Mouse (Mus musculus): ENCODE results near the gene Lgr4. TPM values are rescaled to one million over a fixed set of nuclear protein-coding genes. Genes with fewer than 3 reads are reported as not detected.

The Lgr4 gene
- total RNA-seq, 2 experiments from 2014 or later = 26.0 to 28.9 TPM

DNA sequence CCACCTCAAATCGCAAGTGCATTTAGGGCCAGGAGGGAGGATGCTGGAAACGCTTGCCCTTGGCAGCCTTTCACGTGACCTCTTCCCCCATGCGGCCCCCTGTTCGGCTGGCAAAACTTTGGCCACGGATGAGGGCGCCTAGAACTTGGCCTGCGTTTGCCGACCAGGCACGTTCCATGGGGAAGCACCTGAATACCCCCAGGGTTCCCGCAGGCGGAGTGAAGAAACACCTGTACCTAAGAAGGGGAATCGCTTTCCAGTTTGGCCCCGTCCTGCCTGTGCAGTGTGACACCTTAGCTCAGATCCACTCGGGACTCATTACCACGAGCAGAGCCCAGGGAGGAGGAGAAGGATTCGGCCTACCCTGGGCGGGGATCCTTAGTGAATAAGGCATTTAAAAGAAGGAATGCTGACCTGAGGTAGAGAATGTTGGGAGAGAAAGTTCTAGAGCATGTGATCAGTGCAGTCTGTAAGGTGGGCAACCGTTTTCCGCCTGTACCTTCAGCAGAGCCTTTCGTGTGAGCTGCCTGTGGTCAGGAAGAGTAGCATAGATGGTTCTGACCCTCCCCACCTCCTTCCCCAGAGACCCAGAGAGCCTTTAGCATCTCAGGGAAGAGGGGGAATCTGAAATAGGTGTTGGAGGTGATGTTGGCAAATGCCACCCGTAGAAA, 1.3 kb downstream of the Lgr4 start:
- intact Hi-C loops (cut with DNase I) = loop anchor here (5.0 kb wide), 2 partner anchors 39 to 99 kb away; partner anchors contain the start of gene Ccdc34
- no peak for DNase-seq (ENCODE audit: low spot score)

- no peak for DNase-seq (ENCODE audit: low spot score)
- intact Hi-C loops (cut with DNase I) = no loop called here
These were observed 3.0 kb downstream of the Lgr4 start for GRCm38 (mm10) chr2:109920471-109920870.

DNA sequence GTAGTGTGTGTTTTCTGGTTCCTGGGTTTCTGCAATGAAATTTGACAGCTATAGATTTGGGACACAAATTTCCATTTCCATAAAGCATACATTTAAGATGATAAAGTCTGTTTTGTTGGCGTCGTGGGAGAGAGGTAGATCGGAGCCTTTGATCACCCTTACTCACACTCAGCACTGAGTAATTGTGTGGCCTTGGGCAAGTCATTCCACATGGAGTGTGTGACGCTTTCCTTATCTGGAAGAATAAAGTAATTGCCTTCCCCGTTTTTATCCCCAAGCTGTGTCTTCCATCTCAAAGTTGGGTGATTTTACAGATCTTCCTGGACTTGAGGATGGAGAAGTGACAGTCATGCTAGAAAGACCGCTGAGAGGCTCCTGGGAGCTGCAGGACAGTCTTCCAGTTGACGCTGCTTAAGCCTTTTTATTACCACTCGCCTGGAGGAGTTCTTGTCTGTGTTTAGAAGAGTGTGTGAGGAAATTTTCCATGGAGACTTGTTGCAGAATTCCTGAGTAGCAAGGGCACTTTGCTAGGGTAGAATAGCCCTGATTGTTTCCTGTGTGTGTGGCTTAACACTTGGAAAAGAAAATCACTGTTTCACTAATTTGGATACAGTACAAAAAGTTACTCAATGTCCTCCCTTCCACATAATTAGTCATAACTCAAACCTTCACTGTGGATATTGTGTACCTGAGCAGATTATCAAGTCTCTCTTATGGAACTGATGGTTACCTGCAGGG, 4.0 kb downstream of the Lgr4 start:
- intact Hi-C loops (cut with DNase I) = no loop called here
- DNase-seq (ENCODE audit: low spot score) = no peak

GRCm38 (mm10) chr2:109922306-109922705, 4.9 kb downstream of the Lgr4 start:
- DNase-seq (ENCODE audit: low spot score) = no peak
- intact Hi-C loops (cut with DNase I) = no loop called here

DNA sequence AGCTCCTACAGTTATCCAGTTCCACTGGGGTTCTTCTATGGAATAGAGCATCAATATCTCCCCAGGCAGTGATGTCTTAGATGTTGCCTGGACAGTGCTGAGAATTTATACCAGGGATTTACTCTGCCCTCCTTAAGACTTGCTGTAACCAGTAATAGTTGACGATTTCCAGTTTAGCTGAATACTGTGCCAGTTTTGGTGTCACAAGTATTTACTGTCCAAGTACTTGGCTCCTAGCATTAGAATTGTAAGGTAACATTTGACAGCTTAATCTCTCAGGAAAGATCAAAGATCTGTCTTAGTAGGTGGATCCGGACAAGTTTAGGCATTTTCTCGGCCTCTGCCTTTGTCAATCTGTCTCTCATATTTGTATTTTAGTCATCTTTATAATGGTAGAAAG, 5.6 kb downstream of the Lgr4 start:
- DNase-seq (ENCODE audit: low spot score) = no peak
- intact Hi-C loops (cut with DNase I) = no loop called here

GRCm38 (mm10) chr2:109923945-109924344, 6.5 kb downstream of the Lgr4 start:
- intact Hi-C loops (cut with DNase I) = no loop called here
- DNase-seq (ENCODE audit: low spot score) = no peak

GRCm38 (mm10) chr2:109926984-109927383, 9.5 kb downstream of the Lgr4 start:
- no peak for DNase-seq (ENCODE audit: low spot score)
- intact Hi-C loops (cut with DNase I) = no loop called here

GRCm38 (mm10) chr2:109927446-109927845, 10.0 kb downstream of the Lgr4 start:
- intact Hi-C loops (cut with DNase I) = no loop called here
- DNase-seq (ENCODE audit: low spot score) = no peak

- intact Hi-C loops (cut with DNase I) = no loop called here
- no peak for DNase-seq (ENCODE audit: low spot score)
These were observed 10.4 kb downstream of the Lgr4 start for GRCm38 (mm10) chr2:109927876-109928275.

DNA sequence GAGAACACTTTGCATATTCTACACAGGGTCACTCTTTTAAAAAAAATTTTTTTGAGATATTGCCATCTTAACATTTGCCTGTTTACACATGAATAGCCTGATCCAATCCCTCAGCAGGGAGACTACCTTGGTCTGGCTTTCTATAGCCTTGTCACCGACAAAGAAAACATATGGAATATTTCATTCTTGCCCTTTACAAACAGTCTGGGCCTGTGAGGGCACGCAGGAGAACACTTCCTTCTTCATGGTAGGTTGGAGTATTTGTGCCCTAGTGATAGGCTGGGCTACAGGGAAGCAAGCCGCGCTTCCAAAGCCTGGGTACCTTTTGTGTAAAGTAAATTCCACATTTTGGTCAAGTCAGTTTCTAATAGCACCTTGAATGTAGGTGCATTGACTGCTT, 11.3 kb downstream of the Lgr4 start:
- DNase-seq (ENCODE audit: low spot score) = no peak
- intact Hi-C loops (cut with DNase I) = no loop called here

DNA sequence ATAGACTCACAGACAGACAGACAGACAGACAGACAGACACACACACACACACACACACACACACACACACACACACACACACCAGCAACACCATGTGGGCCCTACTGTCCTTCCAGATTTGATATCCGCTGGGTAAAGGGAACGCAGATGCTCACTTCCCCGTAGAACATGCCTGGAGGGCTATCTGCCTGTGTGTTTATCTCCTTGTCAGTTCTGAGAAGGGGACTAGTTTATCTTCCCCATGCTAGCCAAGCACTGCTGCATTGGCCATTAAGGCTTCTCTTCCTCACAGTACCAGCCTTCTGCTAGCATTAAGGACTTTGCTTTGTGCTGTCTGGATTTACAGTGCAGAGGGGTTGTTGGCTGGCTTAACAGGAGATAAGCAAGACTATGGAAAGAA, 11.8 kb downstream of the Lgr4 start:
- intact Hi-C loops (cut with DNase I) = no loop called here
- no peak for DNase-seq (ENCODE audit: low spot score)

DNA sequence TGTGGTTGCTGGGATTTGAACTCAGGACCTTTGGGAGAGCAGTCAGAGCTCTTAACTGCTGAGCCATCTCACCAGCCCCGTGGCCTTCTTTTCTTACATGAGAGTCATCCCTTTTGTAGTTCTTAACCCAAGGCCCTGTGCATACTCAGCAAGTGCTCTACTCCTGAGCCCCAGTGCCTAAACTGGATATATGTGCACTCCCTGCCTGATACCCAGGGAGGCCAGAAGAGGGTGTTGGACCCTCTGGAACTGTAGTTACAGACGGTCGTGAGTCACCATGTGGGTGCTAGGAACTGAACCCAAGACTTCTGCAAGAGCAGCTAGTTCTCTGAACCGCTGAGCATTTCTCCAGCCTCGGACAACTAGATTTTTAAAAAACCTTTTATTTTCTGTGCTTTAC, 12.9 kb downstream of the Lgr4 start:
- no peak for DNase-seq (ENCODE audit: low spot score)
- intact Hi-C loops (cut with DNase I) = no loop called here

DNA sequence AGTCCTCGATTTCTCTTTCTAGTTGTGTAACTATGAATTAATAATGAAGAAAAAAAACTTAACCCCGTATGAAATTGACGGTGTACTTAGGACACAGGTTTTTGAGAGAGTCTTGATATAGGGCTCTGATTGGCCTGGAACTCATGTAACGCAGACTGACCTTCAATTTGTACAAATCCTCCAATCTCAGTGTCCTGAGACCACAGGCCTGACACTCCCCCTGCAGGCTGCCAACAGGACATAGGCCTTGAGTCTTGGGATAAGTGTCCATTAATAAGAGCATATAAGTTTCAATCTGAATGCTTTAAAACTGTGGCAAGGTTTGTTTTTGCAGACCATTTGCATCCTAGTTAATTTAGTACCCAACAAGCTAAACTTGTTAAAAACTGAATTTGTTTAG, 13.3 kb downstream of the Lgr4 start:
- no peak for DNase-seq (ENCODE audit: low spot score)
- intact Hi-C loops (cut with DNase I) = no loop called here

DNA sequence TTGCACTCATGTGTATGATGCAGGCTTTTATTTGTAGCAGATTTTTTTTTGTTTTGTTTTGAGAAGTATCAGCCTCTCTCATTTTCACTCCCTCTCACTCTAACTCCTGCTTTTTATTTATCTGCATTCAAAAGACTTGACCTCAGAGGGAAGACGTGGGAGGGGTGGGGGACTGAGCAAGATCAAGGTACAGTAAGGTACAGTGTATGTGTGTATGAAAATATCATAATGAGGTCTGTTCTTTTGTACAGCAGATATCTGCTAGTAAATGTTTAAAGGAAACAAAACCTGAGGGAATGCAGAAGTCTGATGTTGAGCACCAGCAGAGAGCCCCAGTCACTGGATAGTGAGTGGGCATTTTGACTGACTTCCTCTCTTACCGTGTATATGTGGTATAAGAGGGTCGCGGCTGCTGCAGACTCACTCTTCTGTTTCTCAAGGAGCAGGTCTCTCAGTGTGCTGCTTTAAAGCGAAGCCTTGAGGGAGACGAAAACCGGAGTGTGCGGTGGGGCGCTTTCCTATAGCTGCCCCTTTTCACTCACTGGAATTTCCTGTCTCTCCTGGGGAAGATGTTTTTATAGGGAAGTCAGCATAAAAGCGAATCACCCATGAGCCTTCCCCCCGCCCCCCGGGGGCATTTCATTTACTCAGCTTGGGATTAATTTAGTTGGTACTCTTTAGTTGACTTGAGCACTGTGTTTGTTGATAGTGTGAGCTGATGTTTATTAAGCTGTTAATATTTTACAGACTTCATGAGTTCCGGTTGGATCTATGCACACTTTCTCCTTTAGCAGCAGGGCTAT, 14.7 kb downstream of the Lgr4 start:
- intact Hi-C loops (cut with DNase I) = no loop called here
- DNase-seq (ENCODE audit: low spot score) = no peak

GRCm38 (mm10) chr2:109933151-109933550, 15.7 kb downstream of the Lgr4 start:
- no peak for DNase-seq (ENCODE audit: low spot score)
- intact Hi-C loops (cut with DNase I) = no loop called here

GRCm38 (mm10) chr2:109934086-109934485, 16.6 kb downstream of the Lgr4 start:
- DNase-seq (ENCODE audit: low spot score) = no peak
- intact Hi-C loops (cut with DNase I) = no loop called here

DNA sequence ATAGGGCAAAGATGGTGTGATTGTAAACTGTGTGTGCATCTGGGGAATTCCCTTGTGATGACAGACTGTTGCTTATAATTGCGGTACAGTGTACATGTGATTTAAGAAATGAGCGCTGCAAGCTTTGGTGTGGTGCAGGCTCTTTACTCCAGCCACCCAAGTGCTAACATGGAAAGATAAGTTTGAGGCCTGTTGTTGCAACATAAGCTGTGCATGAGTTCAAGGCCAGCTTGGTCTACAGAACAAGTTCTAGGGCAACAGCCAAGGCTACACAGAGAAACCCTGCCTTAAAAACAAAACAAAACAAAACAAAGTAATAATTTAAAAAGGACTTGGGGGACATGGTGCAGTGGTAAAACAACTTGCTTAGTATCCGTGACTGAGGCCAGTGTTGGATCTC, 17.7 kb downstream of the Lgr4 start:
- no peak for DNase-seq (ENCODE audit: low spot score)
- intact Hi-C loops (cut with DNase I) = no loop called here

DNA sequence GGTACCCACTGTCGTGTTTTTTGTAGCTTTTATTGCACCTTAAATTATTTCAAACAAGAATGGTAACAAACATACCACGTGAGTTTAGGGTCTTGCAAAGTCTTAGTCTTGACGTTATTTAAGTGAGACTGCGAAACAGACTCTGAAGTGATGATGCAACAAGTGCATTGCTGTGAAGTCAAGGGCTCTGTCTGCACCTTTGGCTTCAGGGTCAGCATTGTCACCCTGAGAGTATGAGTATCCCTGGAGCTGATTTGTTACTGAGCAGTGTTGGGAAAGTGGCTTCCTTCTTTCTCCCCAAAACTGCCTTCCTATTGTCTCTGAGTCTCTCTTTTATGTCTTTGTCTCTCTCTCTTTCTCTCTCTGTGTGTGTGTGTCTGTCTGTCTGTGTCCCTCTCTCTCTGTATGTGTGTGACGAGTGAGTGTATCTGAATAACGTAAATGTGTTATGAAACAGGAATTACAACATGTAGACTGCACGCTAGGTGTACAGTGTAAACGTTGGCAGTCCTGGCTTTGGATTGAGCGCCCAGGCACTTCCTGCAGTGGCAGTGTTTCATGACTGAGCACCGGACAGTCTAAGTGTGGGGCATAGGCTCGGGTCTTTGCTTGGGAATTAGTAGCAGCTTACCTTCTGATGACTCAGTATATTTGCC, 18.4 kb downstream of the Lgr4 start:
- DNase-seq (ENCODE audit: low spot score) = no peak
- intact Hi-C loops (cut with DNase I) = no loop called here

DNA sequence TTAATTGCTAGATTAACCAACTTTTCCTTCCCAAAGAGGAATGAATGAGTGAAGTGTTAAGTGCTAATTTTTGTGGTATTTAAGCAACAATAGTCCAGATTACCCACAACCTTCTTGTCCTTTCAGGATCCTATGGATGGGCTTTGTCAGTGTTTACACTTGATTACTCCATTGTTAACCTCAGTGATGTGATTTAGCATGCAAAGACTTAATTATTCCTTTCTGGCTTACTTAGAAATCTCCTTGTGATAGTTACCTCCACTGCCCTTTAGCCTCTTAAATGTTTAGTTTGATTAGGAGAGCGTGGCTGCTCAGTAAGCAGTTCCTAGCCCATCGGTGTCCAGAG, 18.9 kb downstream of the Lgr4 start:
- no peak for DNase-seq (ENCODE audit: low spot score)
- intact Hi-C loops (cut with DNase I) = no loop called here

GRCm38 (mm10) chr2:109941973-109942444, 24.6 kb downstream of the Lgr4 start:
- no peak for DNase-seq (ENCODE audit: low spot score)
- intact Hi-C loops (cut with DNase I) = no loop called here

Data from heart, postnatal 25 days (tissue).